ENCODE assay signal across 27 mouse cellular contexts in the genomic region with DNA sequence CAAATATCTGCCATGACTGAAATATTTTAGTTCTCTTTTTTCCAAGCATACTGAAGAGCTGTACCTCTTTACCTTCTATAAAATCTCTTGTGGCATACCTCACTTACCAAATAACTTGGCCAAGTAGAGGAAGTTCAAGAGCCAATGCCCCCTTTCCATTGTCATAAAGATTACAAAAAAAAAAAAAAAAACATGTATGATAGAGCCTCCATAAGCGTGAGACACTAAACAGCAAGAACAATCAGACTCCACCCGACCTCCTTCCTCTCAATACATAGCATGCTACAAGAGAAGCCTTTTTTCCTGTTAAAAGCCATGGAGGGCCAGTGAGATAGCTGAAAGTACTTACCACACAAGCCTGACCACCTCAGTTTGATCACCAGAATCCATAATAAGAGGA.
"Had no signal": no experiment of that assay in that cellular context is flagged by ENCODE, and none has a peak within 500 bp of the region (broad histone marks: within the 10 kb centered on the region; RNA-seq: fewer than 3 reads in every experiment).

No protein-coding gene starts in this region.

- H3K27me3 ChIP-seq: embryonic facial prominence, embryonic 12.5 days; embryonic facial prominence, embryonic 13.5 days; embryonic facial prominence, embryonic 15.5 days; forebrain, embryonic 12.5 days; forebrain, embryonic 13.5 days; forebrain, embryonic 15.5 days had no signal

- ATAC-seq: forebrain, embryonic 13.5 days; forebrain, embryonic 14.5 days; forebrain, embryonic 15.5 days; forebrain, embryonic 16.5 days; forebrain, postnatal 0 days had no signal

- H3K36me3 ChIP-seq: embryonic facial prominence, embryonic 12.5 days had no signal

- H3K9ac ChIP-seq: embryonic facial prominence, embryonic 12.5 days; embryonic facial prominence, embryonic 13.5 days; embryonic facial prominence, embryonic 15.5 days; forebrain, embryonic 12.5 days; forebrain, embryonic 13.5 days; forebrain, embryonic 15.5 days; forebrain, postnatal 0 days had no signal

- H3K27ac ChIP-seq: embryonic facial prominence, embryonic 10.5 days; embryonic facial prominence, embryonic 12.5 days; embryonic facial prominence, embryonic 13.5 days; embryonic facial prominence, embryonic 15.5 days; forebrain, embryonic 10.5 days; forebrain, embryonic 12.5 days; forebrain, embryonic 13.5 days; forebrain, embryonic 15.5 days; gastrocnemius, adult 2 months; heart, adult 2 months had no signal

- H3K4me3 ChIP-seq: embryonic facial prominence, embryonic 10.5 days; embryonic facial prominence, embryonic 12.5 days; embryonic facial prominence, embryonic 13.5 days; embryonic facial prominence, embryonic 15.5 days; erythroblast, embryonic 14.5 days; forebrain, embryonic 10.5 days; forebrain, embryonic 12.5 days; forebrain, embryonic 13.5 days; forebrain, embryonic 15.5 days; gastrocnemius, adult 2 months; heart, adult 2 months had no signal

- DNase-seq: cerebellum, adult 9-10 months; cerebellum, adult 9-11 months; cerebellum, postnatal 10 days; cerebellum, postnatal 14 days; cerebellum, postnatal 25 days; cerebellum, postnatal 36 days; embryo, embryonic 11 days; forebrain, postnatal 0 days; gastrocnemius, adult 2 months; gastrocnemius, postnatal 10 days; gastrocnemius, postnatal 14 days; gastrocnemius, postnatal 25 days; gastrocnemius, postnatal 36 days; heart, adult 11 months; heart, adult 18-20 months; heart, adult 2 months had no signal

- H3K9me3 ChIP-seq: embryonic facial prominence, embryonic 10.5 days; embryonic facial prominence, embryonic 12.5 days; embryonic facial prominence, embryonic 13.5 days; embryonic facial prominence, embryonic 15.5 days; forebrain, embryonic 10.5 days; forebrain, embryonic 12.5 days; forebrain, embryonic 13.5 days; forebrain, embryonic 15.5 days had no signal

- H3K4me1 ChIP-seq: embryonic facial prominence, embryonic 10.5 days; embryonic facial prominence, embryonic 12.5 days; embryonic facial prominence, embryonic 13.5 days; embryonic facial prominence, embryonic 15.5 days; forebrain, embryonic 10.5 days; forebrain, embryonic 12.5 days; forebrain, embryonic 13.5 days; forebrain, embryonic 15.5 days had no signal
